Mouse (Mus musculus): ENCODE measurements around the gene Slc12a4. TPM values are rescaled to one million over a fixed set of nuclear protein-coding genes. Genes with fewer than 3 reads are reported as not detected.

Gene Slc12a4
- total RNA-seq, 2 experiments from 2014 or later = 2.1 to 5.9 TPM

GRCm38 (mm10) chr8:105971019-105971720 is 5.3 kb upstream of the Slc12a4 start:
- no peak for ATAC-seq (ENCODE audit: poor library complexity, severe bottlenecking)

DNA sequence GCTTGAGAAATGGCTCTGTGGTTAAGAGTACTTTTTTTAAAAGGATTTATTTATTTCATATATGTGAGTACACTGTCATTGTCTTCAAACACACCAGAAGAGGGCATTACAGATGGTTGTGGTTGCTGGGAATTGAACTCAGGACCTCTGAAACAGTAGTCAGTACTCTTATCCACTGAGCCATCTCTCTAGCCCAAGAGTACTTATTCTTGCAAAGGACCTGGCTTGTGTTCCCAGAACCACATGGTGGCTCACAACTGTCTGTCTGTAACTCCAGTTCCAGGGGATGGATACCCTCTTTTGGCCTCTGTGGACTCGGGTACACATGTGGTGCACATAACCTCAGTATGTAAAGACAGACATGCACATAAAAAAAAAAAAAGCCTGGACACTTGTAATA is 3.5 kb upstream of the Slc12a4 start:
- ATAC-seq (ENCODE audit: poor library complexity, severe bottlenecking) = no peak

DNA sequence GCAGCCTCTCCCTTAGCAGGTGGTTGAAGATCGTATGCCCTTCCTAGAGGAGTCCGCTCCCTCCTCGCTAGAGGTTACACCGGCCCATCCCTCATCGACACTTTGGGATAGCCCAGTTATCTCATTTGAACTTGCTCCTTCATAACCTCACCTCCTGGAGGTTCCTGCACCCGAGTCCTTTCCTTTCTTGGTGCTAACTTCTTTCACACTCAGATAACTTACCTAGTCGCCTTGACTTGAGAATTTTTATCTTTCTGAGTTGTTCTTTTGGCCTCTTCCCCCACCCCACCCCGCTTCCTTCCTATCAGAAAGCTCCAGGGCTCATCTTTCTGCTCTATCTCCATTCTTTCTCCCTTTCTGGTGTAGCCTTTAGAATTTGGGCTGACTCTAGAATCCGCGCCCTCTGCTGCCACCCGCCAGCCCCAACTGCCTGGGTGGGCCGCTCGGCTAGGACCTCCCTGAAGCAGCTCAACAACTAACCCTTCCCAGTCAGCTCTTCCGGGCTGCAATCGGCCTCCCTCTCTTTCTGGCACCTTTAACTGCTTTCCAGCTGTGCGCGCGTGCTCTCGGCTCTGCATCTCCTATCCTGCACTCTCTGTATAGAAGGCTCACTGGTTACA is 905 bp upstream of the Slc12a4 start:
- peak; percentile 6; the same call in 1 of the 2 replicates for ATAC-seq (ENCODE audit: poor library complexity, severe bottlenecking)

DNA sequence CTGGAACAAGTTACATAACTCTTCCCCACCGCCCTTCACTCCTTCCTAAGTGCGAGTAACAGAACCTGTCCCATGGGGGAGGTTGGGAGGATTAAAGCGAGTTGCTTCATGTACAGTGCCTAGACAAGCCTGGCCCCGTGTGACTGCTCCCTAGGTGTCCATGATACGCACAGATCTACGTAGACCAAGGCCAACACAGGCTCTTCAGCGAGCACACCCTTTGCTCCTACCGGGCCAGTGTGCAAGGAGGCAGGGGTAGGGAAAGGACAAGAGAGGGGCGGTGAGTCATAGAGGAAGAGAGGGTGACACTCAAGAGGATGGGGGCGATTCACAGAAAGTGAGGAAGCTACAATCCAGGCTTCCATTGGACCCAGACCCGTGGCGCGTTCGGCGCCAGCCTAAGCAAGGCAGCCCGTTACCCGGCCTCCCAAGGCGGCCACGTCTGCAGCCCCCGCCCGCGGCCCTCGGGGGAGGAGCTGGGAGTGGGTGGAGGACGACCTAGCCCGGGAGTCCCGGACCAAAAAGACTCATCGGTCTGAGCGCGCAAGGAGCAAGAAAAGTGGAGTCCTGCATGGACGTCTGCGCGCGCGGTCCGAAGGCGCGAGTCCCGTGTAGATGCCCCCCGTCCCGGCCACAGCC is 512 bp downstream of the Slc12a4 start:
- peak; percentile 59 for ATAC-seq (ENCODE audit: poor library complexity, severe bottlenecking)

- ATAC-seq (ENCODE audit: poor library complexity, severe bottlenecking) = no peak
Measured at GRCm38 (mm10) chr8:105964506-105965265, 1.2 kb downstream of the Slc12a4 start.

GRCm38 (mm10) chr8:105961536-105961935 is 4.4 kb downstream of the Slc12a4 start:
- ATAC-seq (ENCODE audit: poor library complexity, severe bottlenecking) = no peak

- ATAC-seq (ENCODE audit: poor library complexity, severe bottlenecking) = no peak
Measured at GRCm38 (mm10) chr8:105961101-105961500, 4.8 kb downstream of the Slc12a4 start.

GRCm38 (mm10) chr8:105959350-105959749 is 6.5 kb downstream of the Slc12a4 start:
- ATAC-seq (ENCODE audit: poor library complexity, severe bottlenecking) = no peak

GRCm38 (mm10) chr8:105957813-105958212 is 8.1 kb downstream of the Slc12a4 start:
- no peak for ATAC-seq (ENCODE audit: poor library complexity, severe bottlenecking)

DNA sequence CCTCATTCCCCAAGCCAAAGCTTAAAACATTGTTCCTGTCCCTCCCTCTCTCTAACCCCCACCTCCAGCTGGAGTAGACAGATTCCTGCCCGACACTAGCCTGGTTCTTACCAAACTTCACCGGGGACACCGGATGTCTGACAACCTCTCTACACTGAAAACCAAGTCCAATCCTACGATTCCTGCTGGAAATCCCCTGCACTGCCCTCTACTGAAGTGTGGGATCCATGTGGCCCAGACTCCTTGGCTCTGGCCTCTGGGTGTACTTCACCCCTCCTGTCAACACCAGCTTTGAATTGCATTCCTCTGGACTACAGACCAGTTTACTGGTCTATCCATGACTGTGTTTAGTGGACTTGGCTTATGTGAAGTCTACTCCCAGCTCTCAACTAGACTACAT is 9.3 kb downstream of the Slc12a4 start:
- no peak for ATAC-seq (ENCODE audit: poor library complexity, severe bottlenecking)

DNA sequence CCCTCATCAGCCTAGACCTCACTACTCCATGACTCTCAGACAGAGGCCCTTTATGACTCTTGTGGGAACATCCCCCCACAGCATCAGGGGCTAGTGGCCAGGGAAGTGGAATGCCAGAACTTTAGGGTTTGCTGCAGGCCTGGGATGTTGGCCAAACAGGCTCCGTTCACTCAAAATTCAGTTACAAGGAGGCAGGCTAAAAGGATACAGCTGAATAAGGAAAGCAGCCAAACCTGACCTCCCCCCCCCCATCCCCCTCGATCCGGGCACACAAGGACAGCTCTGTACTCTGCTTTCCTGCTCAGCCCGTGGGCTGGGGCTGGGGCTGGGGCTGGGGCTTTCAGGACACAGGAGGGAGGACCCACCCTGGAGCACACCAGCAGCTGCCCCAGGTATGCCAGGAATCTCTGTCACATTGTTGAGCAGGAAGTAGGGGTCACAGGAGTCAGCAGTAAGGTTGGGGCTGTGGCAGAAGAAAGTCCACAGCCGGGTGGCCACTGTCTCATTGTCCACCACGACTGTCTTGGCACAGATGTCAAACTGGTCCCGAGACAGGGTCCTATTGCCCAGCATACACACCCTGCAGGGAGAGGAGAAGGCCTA is 14.7 kb downstream of the Slc12a4 start:
- no peak for ATAC-seq (ENCODE audit: poor library complexity, severe bottlenecking)

- no peak for ATAC-seq (ENCODE audit: poor library complexity, severe bottlenecking)
Measured at GRCm38 (mm10) chr8:105949350-105949749, 16.5 kb downstream of the Slc12a4 start.

DNA sequence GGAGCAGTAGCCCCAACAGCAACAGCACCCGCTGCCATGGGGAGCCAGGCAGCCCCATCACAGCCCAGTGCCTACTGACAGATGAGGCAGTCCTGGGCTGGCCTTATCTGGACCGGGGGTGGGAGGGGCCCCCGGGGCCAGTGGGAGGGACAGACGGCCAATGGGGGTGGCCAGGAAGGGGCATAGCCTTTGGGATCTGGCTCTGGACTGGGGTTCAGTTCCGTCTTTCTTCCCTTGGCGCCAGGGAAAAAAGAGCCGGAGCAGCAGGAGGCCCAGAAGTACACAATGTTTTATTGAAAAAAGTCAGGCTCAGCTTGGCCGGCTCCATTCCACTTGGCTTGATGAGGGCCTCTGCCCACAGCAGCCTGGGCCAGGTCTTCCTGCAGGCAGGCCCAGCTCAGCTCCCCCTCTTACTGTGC is 22.6 kb downstream of the Slc12a4 start, which contains the start of gene Lcat:
TSS of gene Lcat (minus strand) at position 62 of the 419 bp plus-strand sequence.
- no peak for ATAC-seq (ENCODE audit: poor library complexity, severe bottlenecking)

- no peak for ATAC-seq (ENCODE audit: poor library complexity, severe bottlenecking)
Measured at GRCm38 (mm10) chr8:105942542-105942941, 23.4 kb downstream of the Slc12a4 start.

DNA sequence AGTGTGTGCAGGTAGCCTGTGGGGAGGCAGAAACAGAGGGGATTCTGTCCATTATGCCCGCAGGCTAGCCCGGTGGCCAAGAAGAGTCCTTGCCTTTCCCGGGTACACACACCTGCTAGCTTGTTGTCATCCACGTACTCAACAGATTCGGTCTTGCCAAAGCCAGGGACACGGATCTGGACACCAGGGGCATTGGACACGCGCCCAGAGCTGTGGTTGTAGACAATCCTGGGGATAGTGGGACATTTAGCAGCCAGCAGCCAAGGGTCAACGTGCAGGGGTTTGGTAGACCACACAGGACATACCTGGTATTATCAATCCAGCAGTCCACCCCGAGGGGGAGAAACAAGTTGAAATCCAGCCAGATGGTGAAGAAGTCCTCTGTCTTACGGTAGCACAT is 23.9 kb downstream of the Slc12a4 start:
- ATAC-seq (ENCODE audit: poor library complexity, severe bottlenecking) = no peak

- peak; percentile 11; the same call in 1 of the 2 replicates for ATAC-seq (ENCODE audit: poor library complexity, severe bottlenecking)
Measured at GRCm38 (mm10) chr8:105938306-105938669, 27.6 kb downstream of the Slc12a4 start, which contains the start of gene Psmb10. Gene Psmb10, minus strand, starts transcription at chr8:105938444.

DNA sequence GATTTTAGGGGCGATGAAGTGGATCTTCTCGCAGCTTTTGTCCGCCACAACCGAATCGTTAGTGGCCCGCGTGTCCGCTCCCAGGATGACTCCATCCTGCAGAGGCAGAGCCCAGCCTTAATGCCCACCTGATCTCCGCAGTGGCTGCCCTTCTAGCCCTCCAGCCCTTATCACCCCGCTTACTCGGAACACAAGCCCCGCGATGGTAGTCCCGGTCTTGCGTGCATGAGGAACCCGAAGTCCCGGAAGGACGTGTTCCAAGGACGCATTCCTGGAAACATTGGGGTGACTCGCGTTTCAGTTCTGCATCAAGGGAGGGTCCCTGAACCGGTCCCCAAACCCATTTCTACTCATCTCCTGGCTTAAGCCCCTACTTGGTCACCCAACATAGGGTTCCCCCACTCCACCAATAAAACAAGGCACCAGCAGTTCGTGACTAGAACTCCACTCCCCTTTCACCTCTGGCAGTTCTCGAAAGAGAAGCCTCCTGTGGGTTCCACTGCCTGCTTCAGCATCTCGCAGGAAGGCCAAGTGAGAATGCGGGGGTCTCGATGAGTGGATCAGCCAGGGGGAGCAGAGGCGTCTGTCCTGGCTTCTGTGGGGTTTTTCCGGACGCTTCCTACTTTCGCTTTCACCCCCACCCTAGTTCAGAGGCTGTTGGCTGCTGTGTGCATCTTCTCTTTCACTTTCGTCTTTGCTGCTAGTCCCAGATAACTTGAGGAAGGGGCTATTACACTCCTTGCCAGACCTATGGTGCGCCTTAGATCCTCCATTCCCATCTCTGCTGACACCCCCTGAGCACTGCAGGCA is 28.2 kb downstream of the Slc12a4 start:
- peak; percentile 59 for ATAC-seq (ENCODE audit: poor library complexity, severe bottlenecking)

DNA sequence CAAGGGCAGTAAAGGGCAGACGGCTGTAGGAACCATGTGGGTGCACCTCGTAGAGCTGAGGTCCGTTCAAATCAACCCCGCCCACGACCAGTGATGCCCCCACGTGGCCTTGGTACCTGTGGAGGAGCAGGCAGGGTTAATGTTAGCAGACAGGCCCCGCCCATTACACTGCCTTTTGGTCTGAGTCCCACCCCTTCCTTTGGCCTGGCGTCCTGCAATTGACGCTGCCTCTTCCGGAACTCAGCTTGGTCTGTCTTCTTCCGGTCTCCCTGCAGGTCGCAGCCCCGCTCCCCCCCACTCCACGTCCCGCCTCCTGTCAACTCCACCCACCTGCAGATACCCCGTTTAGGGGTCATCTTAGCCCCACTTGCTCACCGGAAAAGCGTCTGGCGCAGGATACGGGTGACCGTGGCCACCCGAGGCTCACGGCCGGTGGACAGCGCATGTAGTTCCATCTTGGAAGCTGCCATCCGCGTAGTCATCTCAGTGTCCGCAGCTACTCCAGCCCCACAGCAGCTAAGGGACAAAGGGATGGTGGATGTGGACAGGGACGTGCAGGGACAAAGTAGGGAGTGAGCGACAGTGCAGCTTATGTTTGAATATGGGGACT is 28.9 kb downstream of the Slc12a4 start:
- ATAC-seq (ENCODE audit: poor library complexity, severe bottlenecking) = peak; percentile 90

GRCm38 (mm10) chr8:105935863-105936603 is 29.9 kb downstream of the Slc12a4 start:
- no peak for ATAC-seq (ENCODE audit: poor library complexity, severe bottlenecking)
